Mouse (Mus musculus) urinary bladder, adult 2 months (tissue): Measurements from ENCODE around the gene Chn2. TPM values are rescaled to one million over a fixed set of nuclear protein-coding genes. Genes with fewer than 3 reads are reported as not detected.

Experiments
- DNase-seq: peaks from one replicate; pipeline ENCODE4 v3.0.0; 2022; ENCODE audit warnings: low spot score
- polyA plus RNA-seq: library from polyadenylated mRNA; depleted of rRNA; stranded (reverse); fragments of >200 nt; gene quantifications from 2 replicates; pipeline ENCODE4 v1.2.3, GENCODE M21; 2012; rRNA removed

The Chn2 gene
- polyA plus RNA-seq, 1 experiment, result 17.2 TPM

GRCm38 (mm10) chr6:54341133-54341532 lies 301.8 kb downstream of the Chn2 start:
- no peak for DNase-seq

DNA sequence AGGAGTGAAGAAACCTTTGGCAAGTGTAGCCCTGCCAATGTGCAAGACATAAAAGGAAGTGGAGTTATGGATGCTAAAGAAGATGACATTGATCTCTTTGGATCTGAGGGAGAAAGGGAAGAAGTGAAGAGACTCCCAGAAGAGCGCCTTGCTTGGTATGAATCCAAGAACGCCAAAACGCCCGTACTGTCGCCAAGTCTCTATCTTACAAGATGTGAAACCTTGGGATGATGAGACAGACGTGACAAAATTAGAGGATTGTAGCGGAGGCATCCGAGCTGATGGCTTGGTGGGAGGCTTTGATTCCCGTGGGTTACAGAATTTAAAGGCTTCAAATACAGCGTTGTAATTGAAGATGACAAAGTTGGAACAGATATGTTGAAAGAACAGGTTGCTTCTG lies 302.9 kb downstream of the Chn2 start:
- no peak for DNase-seq

Other genes with a start within 250 kb of the Chn2 start
- gene Tril, start 218.7 kb upstream of the Chn2 start, polyA plus RNA-seq, result 8.7 and 12.6 TPM in 2 replicates
- gene Cpvl, start 60.9 kb upstream of the Chn2 start, polyA plus RNA-seq, result not detected in 2 replicates